Mouse (Mus musculus) midbrain, embryonic 14.5 days (tissue): Measurements from ENCODE around the gene Clec16a. TPM values are rescaled to one million over a fixed set of nuclear protein-coding genes. Genes with fewer than 3 reads are reported as not detected.

ENCODE experiments used
- ATAC-seq: fragments of 200-750 bp; cut with Nextera tagmentation; 2 replicates; pipeline ENCODE4 v1.8.0; 2017; ENCODE audit warnings: moderate number of reproducible peaks, moderate library complexity; ENCODE audit not compliant: low FRiP score, low TSS enrichment
- DNase-seq: peaks from one replicate; pipeline ENCODE4 v3.0.0-alpha.2; 2015
- H3K27ac ChIP-seq: fragments of 300-500 bp; sonication (generic); replicated peaks from 2 replicates; pipeline ENCODE4 v1.5.1; 2014; ENCODE audit warnings: mild to moderate bottlenecking, low read depth, low read length, moderate library complexity
- H3K27me3 ChIP-seq: fragments of 300-500 bp; sonication (generic); 2 replicates; pipeline ENCODE4 v1.6.1; 2014; ENCODE audit warnings: low read length, control low read depth, mixed read lengths; ENCODE audit not compliant: control insufficient read depth, insufficient read depth
- H3K36me3 ChIP-seq: fragments of 300-500 bp; sonication (generic); 2 replicates; pipeline ENCODE4 v1.6.1; 2014; ENCODE audit warnings: low read length, control low read depth; ENCODE audit not compliant: control insufficient read depth, insufficient read depth
- H3K4me1 ChIP-seq: fragments of 300-500 bp; sonication (generic); 2 replicates; pipeline ENCODE4 v1.6.1; 2014; ENCODE audit warnings: mild to moderate bottlenecking, antibody characterized with exemption, low read length, control low read depth; ENCODE audit not compliant: control insufficient read depth, insufficient read depth
- H3K4me2 ChIP-seq: fragments of 300-500 bp; sonication (generic); 2 replicates; pipeline ENCODE4 v1.6.1; 2014; ENCODE audit warnings: mild to moderate bottlenecking, low read length, moderate library complexity
- H3K4me3 ChIP-seq: fragments of 300-500 bp; sonication (generic); replicated peaks from 2 replicates; pipeline ENCODE4 v1.5.1; 2014; ENCODE audit warnings: low read depth, low read length
- H3K9ac ChIP-seq: fragments of 300-500 bp; sonication (generic); replicated peaks from 2 replicates; pipeline ENCODE4 v1.6.1; 2014; ENCODE audit warnings: mild to moderate bottlenecking, low read length, moderate library complexity
- H3K9me3 ChIP-seq: fragments of 300-500 bp; sonication (generic); 2 replicates; pipeline ENCODE4 v1.6.1; 2016; ENCODE audit warnings: low read length, control low read depth, mixed read lengths; ENCODE audit not compliant: control insufficient read depth
- WGBS: fragments of 180-500 bp; shearing (Covaris S2); extraction: QIAGEN DNeasy Blood & Tissue Kit; methylation state at CpG from one replicate; pipeline ENCODE4 v1.1.7; 2014; 5-methylcytosine and 5-hydroxymethylcytosine counted together
- polyA plus RNA-seq: library from polyadenylated mRNA; unstranded; fragments of >200 nt; fragmentation: Nextera tagmentation; extraction: Ambion mirVana; gene quantifications from 2 replicates; pipeline ENCODE4 v1.2.1, GENCODE M21; 2014

Clec16a gene
- polyA plus RNA-seq, 1 experiment from 2014 or later, result 78.4 TPM

DNA sequence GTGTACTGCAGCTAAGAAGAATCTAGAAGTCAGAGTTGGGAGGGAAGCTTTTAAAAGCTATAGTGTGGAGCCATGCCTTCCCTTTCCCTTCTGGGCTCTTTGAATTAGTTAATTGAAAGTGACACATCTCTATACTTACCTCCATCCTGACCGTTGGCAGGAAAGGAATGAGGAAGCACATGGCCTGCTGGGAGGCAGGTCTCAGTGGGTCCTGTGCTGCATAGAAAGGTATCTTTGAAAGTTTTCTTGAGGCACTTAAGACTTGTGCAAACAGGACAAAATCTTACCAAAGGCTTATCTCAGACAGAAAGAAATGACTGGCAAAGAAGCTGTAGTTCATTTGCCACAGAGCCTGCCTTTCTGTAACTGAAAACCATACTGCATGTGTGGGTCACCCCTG, 76.6 kb downstream of the Clec16a start:
- ATAC-seq (no peak), DNase-seq (no peak)
- Histone ChIP-seq H3K4me2 (no peak overlapping the region), H3K9me3 (no peaks in the 10 kb centered on the region), H3K4me3 (no peak overlapping the region), H3K9ac (no peak overlapping the region), H3K4me1 (no peaks in the 10 kb centered on the region), H3K27me3 (no peaks in the 10 kb centered on the region), H3K27ac (no peak overlapping the region), H3K36me3 (peaks cover 28% of the 10 kb centered on the region)
- WGBS, result 61% methylated on average over 1 of the region's 1 CpGs

DNA sequence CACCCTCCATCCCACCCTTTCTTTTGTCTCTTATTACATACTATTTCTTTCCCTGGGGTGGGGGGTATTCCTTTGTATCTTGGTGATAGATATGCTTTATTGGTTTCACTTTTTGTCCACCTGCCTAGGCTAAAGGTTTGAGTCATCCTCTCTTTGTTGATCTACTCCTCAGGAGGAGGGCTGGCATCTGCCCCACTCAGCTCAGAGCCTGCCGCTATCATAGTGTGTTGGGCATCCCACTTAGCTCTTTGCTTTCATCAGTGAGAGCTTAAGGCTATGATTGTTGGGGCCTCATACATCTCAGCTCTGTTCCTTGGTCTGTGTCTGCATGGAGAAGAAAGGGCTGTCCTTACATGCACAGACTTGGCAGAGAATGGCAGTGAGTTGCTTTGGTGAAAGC, 81.0 kb downstream of the Clec16a start:
- no peaks in the 10 kb centered on the region for H3K9me3 ChIP-seq
- H3K4me2 ChIP-seq, result no peak overlapping the region
- no peak overlapping the region for H3K27ac ChIP-seq
- no peaks in the 10 kb centered on the region for H3K4me1 ChIP-seq
- no peak overlapping the region for H3K4me3 ChIP-seq
- WGBS, result 78% methylated on average over 1 of the region's 1 CpGs
- peaks cover 56% of the 10 kb centered on the region for H3K36me3 ChIP-seq
- no peak overlapping the region for H3K9ac ChIP-seq
- ATAC-seq (no peak), DNase-seq (no peak)
- H3K27me3 ChIP-seq, result no peaks in the 10 kb centered on the region

DNA sequence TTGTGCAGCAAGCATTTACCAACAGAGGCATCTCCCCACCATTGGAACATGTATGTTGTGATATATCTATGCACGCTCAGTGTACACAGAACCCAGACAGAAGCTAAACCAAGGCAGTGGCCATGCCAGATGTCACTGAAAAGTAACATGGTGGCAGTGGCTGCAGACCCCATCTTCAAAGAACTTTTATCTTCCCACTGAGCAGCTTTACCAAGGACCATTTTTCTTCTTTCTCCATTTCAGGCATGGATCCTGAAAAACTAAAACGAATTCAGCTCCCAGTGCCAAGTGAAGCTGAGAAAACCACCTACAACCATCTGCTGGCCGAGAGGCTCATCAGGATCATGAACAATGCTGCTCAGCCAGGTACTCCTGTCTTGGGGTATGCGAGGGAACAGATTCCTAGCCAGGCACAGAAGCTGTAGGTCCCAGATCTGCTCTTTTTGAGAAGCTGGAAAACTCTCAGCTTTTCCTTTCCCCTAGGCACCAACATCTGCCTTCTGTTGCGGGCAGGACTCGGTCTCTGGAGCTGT, 82.1 kb downstream of the Clec16a start:
- Histone ChIP-seq H3K27ac (no peak overlapping the region), H3K27me3 (no peaks in the 10 kb centered on the region), H3K4me1 (no peaks in the 10 kb centered on the region), H3K36me3 (peaks cover 56% of the 10 kb centered on the region), H3K9ac (no peak overlapping the region), H3K4me3 (no peak overlapping the region), H3K4me2 (no peak overlapping the region), H3K9me3 (no peaks in the 10 kb centered on the region)
- ATAC-seq (no peak), DNase-seq (no peak)
- 91% methylated on average over 6 of the region's 6 CpGs for WGBS

DNA sequence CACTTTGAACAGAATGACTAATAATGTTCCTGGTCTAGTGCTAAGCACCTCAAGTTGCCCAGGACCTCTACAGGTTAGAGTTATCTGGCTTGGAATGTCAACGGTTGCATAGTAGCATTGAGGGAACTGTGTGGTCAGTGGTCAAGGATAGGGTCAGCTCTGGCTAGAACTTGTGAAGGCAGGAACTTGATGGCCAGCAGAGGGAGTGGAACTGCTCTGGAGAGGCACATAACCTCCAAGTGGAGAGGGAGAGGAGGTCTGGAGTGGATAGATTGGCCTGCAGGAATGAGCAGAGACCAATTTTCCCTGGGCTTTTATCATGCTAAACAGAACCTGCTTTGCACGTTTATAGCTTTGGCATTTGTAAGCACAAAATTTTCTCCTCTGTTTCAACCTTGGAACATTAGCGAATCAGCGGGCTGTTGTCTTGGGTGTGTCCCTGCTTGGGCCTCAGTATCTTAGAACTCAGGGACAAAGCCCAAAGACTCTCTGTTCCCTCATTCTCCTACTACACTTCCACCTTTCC, 83.0 kb downstream of the Clec16a start:
- no peak overlapping the region for H3K9ac ChIP-seq
- no peak for ATAC-seq
- no peak overlapping the region for H3K27ac ChIP-seq
- 89% methylated on average over 4 of the region's 4 CpGs for WGBS
- H3K27me3 ChIP-seq, result no peaks in the 10 kb centered on the region
- no peaks in the 10 kb centered on the region for H3K4me1 ChIP-seq
- no peak overlapping the region for H3K4me3 ChIP-seq
- no peak for DNase-seq
- H3K36me3 ChIP-seq, result peaks cover 57% of the 10 kb centered on the region
- H3K4me2 ChIP-seq, result no peak overlapping the region
- no peaks in the 10 kb centered on the region for H3K9me3 ChIP-seq

DNA sequence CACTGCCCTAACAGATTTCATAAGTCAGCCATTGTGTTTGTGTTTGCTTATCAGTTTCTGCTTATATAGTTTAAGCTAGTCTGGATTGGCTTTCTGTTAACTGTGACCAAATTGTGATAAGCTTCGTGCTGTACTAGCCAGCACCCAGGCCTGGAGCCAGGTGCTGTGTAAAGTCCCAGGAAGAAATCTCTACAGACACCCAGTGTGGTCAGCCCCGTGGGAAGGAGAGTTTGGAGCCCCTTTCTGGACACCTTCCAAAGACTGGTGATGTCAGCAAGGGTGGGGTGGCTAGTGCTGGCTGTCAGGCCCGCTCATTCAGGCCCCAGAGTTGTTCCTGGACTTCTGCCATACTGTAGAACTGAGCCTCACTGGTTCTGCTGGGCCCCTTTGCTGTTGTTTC, 83.8 kb downstream of the Clec16a start:
- Histone ChIP-seq H3K4me2 (no peak overlapping the region), H3K27me3 (no peaks in the 10 kb centered on the region), H3K27ac (no peak overlapping the region), H3K9ac (no peak overlapping the region), H3K36me3 (peaks cover 63% of the 10 kb centered on the region), H3K9me3 (no peaks in the 10 kb centered on the region), H3K4me3 (no peak overlapping the region), H3K4me1 (no peaks in the 10 kb centered on the region)
- 81% methylated on average over 3 of the region's 3 CpGs for WGBS
- DNase-seq (no peak), ATAC-seq (no peak)

DNA sequence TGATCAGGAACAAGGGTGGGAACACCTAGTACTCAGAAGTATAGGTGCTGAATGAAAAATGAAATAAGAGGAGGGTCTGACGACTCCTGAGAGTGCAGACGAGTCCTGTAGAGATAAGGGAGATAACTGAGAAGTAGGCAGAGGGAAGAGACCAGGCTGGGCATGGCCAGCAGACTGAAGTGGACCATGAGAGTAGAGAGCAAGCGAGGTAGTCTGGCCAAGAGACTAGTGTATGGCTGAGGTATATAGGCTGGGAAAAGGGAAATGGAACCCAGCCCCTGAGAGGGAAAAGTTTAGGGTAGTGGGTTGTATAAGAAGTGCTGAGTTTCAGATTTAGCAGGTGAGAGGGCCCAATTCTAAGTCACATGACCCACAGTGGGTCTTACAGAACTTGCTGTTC, 84.2 kb downstream of the Clec16a start:
- Histone ChIP-seq H3K4me1 (no peaks in the 10 kb centered on the region), H3K27ac (no peak overlapping the region), H3K27me3 (no peaks in the 10 kb centered on the region), H3K4me2 (no peak overlapping the region), H3K4me3 (no peak overlapping the region), H3K36me3 (peaks cover 67% of the 10 kb centered on the region), H3K9me3 (no peaks in the 10 kb centered on the region), H3K9ac (no peak overlapping the region)
- 92% methylated on average over 3 of the region's 3 CpGs for WGBS
- ATAC-seq (no peak), DNase-seq (no peak)

DNA sequence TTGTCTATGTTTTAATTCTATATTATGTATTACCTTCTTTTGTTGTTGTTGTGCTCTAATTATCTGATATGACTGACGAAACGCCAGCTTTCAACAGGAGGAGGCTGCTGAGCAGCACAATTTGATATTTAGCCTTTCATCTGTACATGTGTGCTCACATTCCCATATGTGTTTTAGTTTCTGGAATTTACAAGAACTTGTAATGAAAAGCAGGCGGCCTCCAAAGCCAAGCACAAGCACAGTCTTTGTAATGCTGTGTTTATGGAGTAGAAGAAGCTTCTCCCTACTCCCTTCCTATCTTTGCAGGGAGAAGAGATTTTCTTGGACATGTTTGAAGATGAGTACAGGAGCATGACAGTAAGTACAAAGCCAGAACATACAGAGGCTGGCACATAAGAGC, 89.8 kb downstream of the Clec16a start:
- no peak overlapping the region for H3K4me2 ChIP-seq
- 93% methylated on average over 3 of the region's 3 CpGs for WGBS
- H3K27ac ChIP-seq, result no peak overlapping the region
- H3K36me3 ChIP-seq, result peaks cover 21% of the 10 kb centered on the region
- DNase-seq, result no peak
- H3K4me1 ChIP-seq, result no peaks in the 10 kb centered on the region
- no peaks in the 10 kb centered on the region for H3K9me3 ChIP-seq
- no peaks in the 10 kb centered on the region for H3K27me3 ChIP-seq
- no peak overlapping the region for H3K9ac ChIP-seq
- no peak overlapping the region for H3K4me3 ChIP-seq
- ATAC-seq, result no peak

DNA sequence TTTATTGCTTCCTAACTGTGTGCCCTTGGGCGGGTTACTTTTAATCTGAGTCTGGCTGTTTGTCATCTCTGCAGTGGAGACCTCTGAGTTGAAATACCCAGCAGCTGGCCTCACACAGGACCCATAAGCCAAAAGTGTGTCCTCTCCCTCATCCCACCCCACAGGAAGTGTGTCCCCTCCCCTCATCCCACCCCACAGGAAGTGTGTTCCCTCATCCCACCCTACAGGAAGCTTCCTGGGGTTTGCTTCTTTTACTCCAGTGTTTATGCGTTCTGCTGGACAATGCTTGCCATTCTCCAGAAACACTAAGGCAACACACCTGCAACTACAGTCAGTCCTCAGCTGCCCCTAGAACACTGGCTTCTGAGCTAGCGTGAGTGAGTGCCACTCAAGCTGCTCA, 92.8 kb downstream of the Clec16a start:
- Histone ChIP-seq H3K36me3 (peaks cover 11% of the 10 kb centered on the region; the same call in 1 of the 2 replicates), H3K9ac (no peak overlapping the region), H3K9me3 (no peaks in the 10 kb centered on the region), H3K27me3 (no peaks in the 10 kb centered on the region), H3K4me2 (no peak overlapping the region), H3K4me3 (no peak overlapping the region), H3K27ac (no peak overlapping the region), H3K4me1 (no peaks in the 10 kb centered on the region)
- ATAC-seq (no peak), DNase-seq (no peak)
- 73% methylated on average over 3 of the region's 3 CpGs for WGBS

DNA sequence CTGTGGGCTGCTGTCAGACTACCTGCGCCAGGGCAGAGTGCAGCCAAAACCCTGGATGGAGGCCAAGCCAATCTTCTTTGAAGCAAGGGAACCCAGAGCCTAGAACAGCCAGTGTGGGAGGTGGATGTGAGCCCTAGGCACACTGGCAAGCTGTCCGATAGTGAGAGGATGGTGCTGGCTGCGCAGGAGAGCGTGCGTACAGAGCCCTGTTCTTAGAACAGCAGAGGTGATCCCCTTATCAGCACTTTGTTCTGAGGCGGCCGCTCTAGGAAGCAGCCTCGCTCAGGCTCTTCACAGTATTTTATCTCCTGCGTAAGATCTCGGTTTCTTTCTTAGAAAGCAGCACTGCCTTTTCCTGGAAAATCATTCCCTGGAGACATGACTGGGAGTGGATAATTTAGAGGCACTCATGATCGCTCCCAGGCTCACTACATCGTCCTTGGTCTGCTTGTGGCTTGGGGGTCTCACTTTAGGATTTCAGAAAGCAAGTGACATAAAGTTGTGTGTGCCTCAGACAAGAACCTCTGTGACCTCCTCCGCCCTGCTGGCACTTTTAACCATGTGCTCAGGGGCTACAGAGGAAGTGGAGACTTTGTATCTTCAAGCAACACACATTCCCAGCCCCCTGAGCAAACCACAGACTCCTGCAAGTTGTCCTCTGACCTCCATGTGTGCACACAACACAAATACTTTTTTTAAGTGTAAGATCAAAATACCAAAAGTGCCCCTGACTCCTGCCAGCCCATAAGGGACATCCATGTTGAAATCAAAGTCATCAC, 94.2 kb downstream of the Clec16a start:
- 0 out of 2 replicates have a peak, but pooled peaks cover under 1% of the 10 kb centered on the region for H3K36me3 ChIP-seq
- no peaks in the 10 kb centered on the region for H3K27me3 ChIP-seq
- no peak overlapping the region for H3K27ac ChIP-seq
- 85% methylated on average over 13 of the region's 13 CpGs for WGBS
- no peaks in the 10 kb centered on the region for H3K4me1 ChIP-seq
- no peak overlapping the region for H3K9ac ChIP-seq
- H3K4me3 ChIP-seq, result no peak overlapping the region
- no peaks in the 10 kb centered on the region for H3K9me3 ChIP-seq
- DNase-seq, result no peak
- H3K4me2 ChIP-seq, result no peak overlapping the region
- no peak for ATAC-seq
